Mouse (Mus musculus): Measurements from ENCODE around the gene Dyrk1b.

- no peak; the same call in 1 of the 2 replicates for TF ChIP-seq POLR2A (IDR thresholded peaks at IDR 0.05; ENCODE audit: borderline replicate concordance, extremely low read depth, low read depth, low read length)
- TF ChIP-seq CTCF (IDR thresholded peaks at IDR 0.05; ENCODE audit: insufficient read depth, low read length) = no peak
Observed at GRCm38 (mm10) chr7:28179741-28180377, 590 bp downstream of the Dyrk1b start.
